In genomic region chr6:125470616-125471015, GRCm38 (mm10) we compare ENCODE assay signal across 24 mouse cellular contexts. TPM values are rescaled to one million over a fixed set of nuclear protein-coding genes. Genes with fewer than 3 reads are reported as not detected.
DNase-seq lines count a peak whose midpoint lies in the region; ATAC-seq and TF ChIP-seq lines count a peak whose summit lies in the region.
"Had no signal": no experiment of that assay in that cellular context is flagged by ENCODE, and none has a peak within 500 bp of the region (broad histone marks: within the 10 kb centered on the region; RNA-seq: fewer than 3 reads in every experiment).

No protein-coding gene starts in this region.

- TF ChIP-seq CTCF in gastrocnemius, adult 2 months (IDR thresholded peaks at IDR 0.05): no peak
- TF ChIP-seq CTCF in layer of hippocampus, adult 2 months (conservative IDR thresholded peaks at IDR 0.05): no peak

- no peaks in the 10 kb centered on the region for H3K27me3 ChIP-seq in stomach, embryonic 16.5 days (ENCODE audit: control insufficient read depth, insufficient read depth, low read length)
- H3K27me3 ChIP-seq in kidney, embryonic 14.5 days (ENCODE audit: control insufficient read depth, insufficient read depth, low read length): no peaks in the 10 kb centered on the region
- H3K27me3 ChIP-seq: embryonic facial prominence, embryonic 12.5 days; embryonic facial prominence, embryonic 15.5 days; hindbrain, embryonic 13.5 days had no signal

- no peak overlapping the region for H3K4me3 ChIP-seq in gastrocnemius, adult 2 months
- H3K4me3 ChIP-seq in layer of hippocampus, adult 2 months: no peak overlapping the region
- H3K4me3 ChIP-seq in stomach, embryonic 16.5 days (replicated peaks; ENCODE audit: low read length): no peak overlapping the region
- no peak overlapping the region for H3K4me3 ChIP-seq in kidney, embryonic 14.5 days (ENCODE audit: low read length)
- H3K4me3 ChIP-seq: embryonic facial prominence, embryonic 12.5 days; embryonic facial prominence, embryonic 15.5 days; hindbrain, embryonic 10.5 days; hindbrain, embryonic 13.5 days had no signal

- no peak for DNase-seq in gastrocnemius, adult 2 months
- no peak for DNase-seq in gastrocnemius, postnatal 36 days
- DNase-seq in layer of hippocampus, adult 2 months (ENCODE audit: low spot score in 2 of 2): no peak
- DNase-seq in layer of hippocampus, adult 8-10 months (ENCODE audit: low spot score in 2 of 2): no peak
- DNase-seq in lung, postnatal 36 days: peak; percentile 58
- DNase-seq in lung, postnatal 25 days (ENCODE audit: low spot score): no peak
- DNase-seq: adrenal gland, adult 8-10 months; adrenal gland, postnatal 25 days; cerebellum, adult 18-20 months; cerebellum, adult 9-10 months; cerebellum, postnatal 14 days; gastrocnemius, postnatal 10 days; heart, adult 18-20 months; heart, postnatal 36 days had no signal

- no peak overlapping the region for H3K4me2 ChIP-seq in stomach, embryonic 16.5 days (ENCODE audit: low read depth, low read length)
- no peak overlapping the region for H3K4me2 ChIP-seq in kidney, embryonic 14.5 days (replicated peaks; ENCODE audit: low read depth, low read length)
- H3K4me2 ChIP-seq: embryonic facial prominence, embryonic 12.5 days; embryonic facial prominence, embryonic 15.5 days; heart, embryonic 11.5 days; hindbrain, embryonic 13.5 days had no signal

- H3K27ac ChIP-seq in gastrocnemius, adult 2 months: peak overlapping the region; percentile 28
- H3K27ac ChIP-seq in layer of hippocampus, adult 2 months: peak overlapping the region; percentile 74; the same call in 1 of the 2 replicates
- peak overlapping the region; percentile 59 for H3K27ac ChIP-seq in stomach, embryonic 16.5 days (ENCODE audit: low read length)
- H3K27ac ChIP-seq in kidney, embryonic 14.5 days (ENCODE audit: low read depth, low read length): no peak overlapping the region
- H3K27ac ChIP-seq: embryonic facial prominence, embryonic 12.5 days; hindbrain, embryonic 10.5 days; hindbrain, embryonic 13.5 days had no signal

- no peak for ATAC-seq in stomach, embryonic 16.5 days (ENCODE audit: insufficient read depth, low FRiP score)
- ATAC-seq in kidney, embryonic 14.5 days (ENCODE audit: low FRiP score, low TSS enrichment): no peak
- ATAC-seq: activated CD4-positive, CD25-positive, alpha-beta regulatory T cell, adult 4 months; forebrain, embryonic 14.5 days; hindbrain, embryonic 16.5 days had no signal

- 81% methylated on average over 5 of the region's 5 CpGs for WGBS in stomach, embryonic 16.5 days
- 94% methylated on average over 5 of the region's 5 CpGs for WGBS in kidney, embryonic 14.5 days

- intact Hi-C loops in gastrocnemius, adult 2 months (cut with DNase I): no loop called here
- intact Hi-C loops in gastrocnemius, postnatal 36 days (cut with DNase I): no loop called here

- H3K4me1 ChIP-seq in stomach, embryonic 16.5 days (ENCODE audit: control insufficient read depth, insufficient read depth, low read length): peaks cover 43% of the 10 kb centered on the region
- H3K4me1 ChIP-seq in kidney, embryonic 14.5 days (ENCODE audit: control insufficient read depth, insufficient read depth, low read length): peaks cover 22% of the 10 kb centered on the region; the same call in 1 of the 2 replicates

- no peak overlapping the region for H3K9ac ChIP-seq in stomach, embryonic 16.5 days (ENCODE audit: low read length)
- H3K9ac ChIP-seq in kidney, embryonic 14.5 days (ENCODE audit: low read depth, low read length): no peak overlapping the region
- H3K9ac ChIP-seq: embryonic facial prominence, embryonic 12.5 days; embryonic facial prominence, embryonic 15.5 days; hindbrain, embryonic 13.5 days had no signal

- H3K9me3 ChIP-seq in stomach, embryonic 16.5 days (replicated peaks; ENCODE audit: control insufficient read depth, low read length): no peaks in the 10 kb centered on the region
- no peaks in the 10 kb centered on the region for H3K9me3 ChIP-seq in kidney, embryonic 14.5 days (ENCODE audit: control insufficient read depth, low read length)
- H3K9me3 ChIP-seq: embryonic facial prominence, embryonic 12.5 days; embryonic facial prominence, embryonic 15.5 days; hindbrain, embryonic 10.5 days; hindbrain, embryonic 13.5 days had no signal

- H3K36me3 ChIP-seq in stomach, embryonic 16.5 days (ENCODE audit: control insufficient read depth, insufficient read depth, low read length): no peaks in the 10 kb centered on the region
- no peaks in the 10 kb centered on the region for H3K36me3 ChIP-seq in kidney, embryonic 14.5 days (ENCODE audit: control insufficient read depth, insufficient read depth, low read length)
- H3K36me3 ChIP-seq: embryonic facial prominence, embryonic 12.5 days; embryonic facial prominence, embryonic 15.5 days; hindbrain, embryonic 10.5 days; hindbrain, embryonic 13.5 days had no signal

RNA-seq across cellular contexts. Expression of gene Cd9, which starts 24.0 kb away (rescaled TPM):
- 10 to 100 TPM; 19.1 to 30.7 TPM for total RNA-seq in gastrocnemius, adult 2 months (2021)
- total RNA-seq in gastrocnemius, postnatal 36 days (2021): 10 to 100 TPM; 20.3 to 28.4 TPM
- 10 to 100 TPM; 57.1 to 60.0 TPM for total RNA-seq in layer of hippocampus, adult 2 months (2021)
- total RNA-seq in layer of hippocampus, adult 8-10 months (2022): 100 to 1,000 TPM in 2 of 4 experiments, 10 to 100 TPM in 2; 57.4 to 211 (median 129) TPM
- 452 and 514 TPM in 2 replicates for polyA plus RNA-seq in stomach, embryonic 16.5 days (2015; fragmentation: Nextera tagmentation; extraction: Ambion mirVana)
- polyA plus RNA-seq in kidney, embryonic 14.5 days (2014; fragmentation: Nextera tagmentation; extraction: Ambion mirVana): 116 and 118 TPM in 2 replicates
